Mouse (Mus musculus) cerebellum, adult 2 months (tissue): Measurements from ENCODE around the gene Adcy9.

Experiments used
- CTCF ChIP-seq: fragments of 200-500 bp; IDR thresholded peaks from 2 replicates; pipeline ENCODE4 v1.5.1; 2011; ENCODE audit warnings: low read depth, mild to moderate bottlenecking, control low read depth, low read length, moderate library complexity, borderline replicate concordance; ENCODE audit not compliant: insufficient read depth
- POLR2A ChIP-seq: fragments of 200-500 bp; IDR thresholded peaks from 2 replicates; pipeline ENCODE4 v1.6.1; 2011; ENCODE audit warnings: low read length, control low read depth, borderline replicate concordance; ENCODE audit not compliant: insufficient read depth

GRCm38 (mm10) chr16:4418072-4418471, 2.2 kb downstream of the Adcy9 start:
- TF ChIP-seq CTCF, result no peak
- no peak for TF ChIP-seq POLR2A
